Mouse (Mus musculus) urinary bladder, postnatal 36 days (tissue): Measurements from ENCODE around the gene Marcksl1.

Experiments used
- DNase-seq, 2 experiments: peaks; one replicate each; pipeline ENCODE4 v3.0.0; 2022; ENCODE audit warnings: low spot score in 2 of 2, mixed read lengths in 1 of 2

The Marcksl1 gene

DNA sequence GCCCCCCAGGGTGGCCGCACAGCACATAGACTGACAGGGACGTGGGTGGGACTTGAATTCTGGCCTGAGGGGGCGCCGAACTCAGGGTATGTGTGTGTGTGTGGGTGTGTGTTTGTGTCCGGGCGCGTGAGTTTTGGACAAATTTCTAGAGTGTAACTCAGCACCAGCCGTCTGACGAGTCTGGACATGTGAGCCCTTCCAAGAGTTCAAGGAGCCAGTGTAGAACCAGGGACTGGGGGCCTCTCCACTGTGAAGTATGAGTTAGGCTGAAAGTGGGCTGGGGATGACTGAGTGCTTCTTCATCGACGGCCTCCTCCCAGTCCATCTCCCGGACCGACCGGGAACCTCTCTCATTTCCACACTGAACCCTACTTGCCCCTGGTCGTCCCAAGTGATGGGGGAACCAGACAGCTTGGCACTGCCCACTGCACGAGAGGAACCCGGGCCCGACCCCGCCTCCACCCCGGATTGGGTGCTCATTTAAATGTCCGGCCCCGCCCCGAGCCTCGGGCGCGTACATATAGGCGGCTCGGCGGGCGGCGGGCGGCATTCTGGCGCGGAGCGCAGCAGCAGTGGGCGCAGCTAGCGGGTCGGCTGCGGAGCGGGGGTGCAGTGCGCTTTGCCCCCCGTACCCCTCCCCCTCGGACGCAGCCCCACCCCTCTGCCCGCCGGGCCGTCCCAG, at the start of gene Marcksl1:
Gene Marcksl1 (plus strand): TSS at position 496 of the 682 bp plus-strand sequence.
- DNase-seq, result peak; percentile 83 to 87

DNA sequence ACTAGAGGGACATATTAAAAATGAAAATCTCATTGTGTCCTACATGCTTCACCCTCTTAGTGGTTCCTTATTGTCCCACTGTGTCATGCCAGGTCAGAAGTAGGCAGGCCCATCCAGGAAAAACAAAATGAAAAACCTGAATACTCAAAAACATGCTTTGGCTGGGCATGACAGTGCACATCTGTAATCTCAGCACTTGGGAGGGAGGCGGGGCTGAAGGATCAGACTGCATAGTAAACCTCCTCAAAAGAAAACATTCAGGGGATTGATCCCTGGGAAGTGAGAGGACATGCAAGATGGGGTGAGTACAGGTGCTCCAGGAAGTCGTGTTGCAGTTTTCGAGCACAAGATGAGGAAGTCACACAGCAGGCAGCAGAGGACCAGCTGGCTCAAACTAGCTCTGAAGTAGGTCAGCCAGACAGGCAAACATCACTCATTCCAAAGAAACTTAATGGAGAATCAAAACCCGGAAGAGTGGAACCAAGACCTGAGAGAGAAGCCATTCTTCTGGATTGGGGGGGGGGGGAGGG, 49.0 kb upstream of the Marcksl1 start:
- DNase-seq, result no peak

DNA sequence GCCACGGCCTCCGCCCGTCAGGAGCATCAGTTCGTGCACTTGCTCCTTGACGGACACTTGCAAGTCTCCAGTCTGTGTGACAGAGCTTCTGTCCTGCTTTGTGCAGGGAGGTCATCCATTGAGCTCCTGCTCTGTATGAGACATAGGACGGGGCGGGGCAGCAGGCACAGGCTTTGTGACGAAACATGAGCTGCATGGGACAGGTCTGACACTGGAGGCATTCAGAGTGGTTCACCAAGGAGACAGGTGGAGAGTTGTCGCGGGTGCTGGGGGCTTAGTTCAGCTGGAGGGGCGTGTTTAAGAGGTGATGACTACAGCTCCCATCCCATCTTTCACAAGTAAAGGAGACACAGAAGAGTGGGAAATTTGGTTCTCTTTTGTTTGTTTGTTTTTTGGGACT, 37.3 kb upstream of the Marcksl1 start:
- no peak for DNase-seq

DNA sequence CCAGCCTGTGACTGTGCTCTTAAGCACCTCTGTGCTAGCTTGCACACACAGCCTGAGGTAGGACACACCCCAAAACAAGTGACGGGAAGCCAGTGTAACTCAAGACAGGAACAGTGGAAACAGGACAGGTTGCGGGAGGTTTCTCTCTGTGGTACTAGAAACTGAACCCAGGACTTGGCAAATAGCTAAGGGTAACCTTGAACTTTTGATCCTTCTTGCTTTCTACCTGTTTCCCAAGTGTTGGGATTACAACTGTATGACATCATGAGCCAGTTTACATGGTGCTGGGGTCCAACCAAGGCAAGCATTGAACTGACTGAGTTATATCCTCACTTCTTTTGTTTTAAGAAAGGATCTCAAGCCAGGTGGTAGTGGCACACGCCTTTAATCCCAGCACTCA, 33.5 kb upstream of the Marcksl1 start:
- no peak for DNase-seq

DNA sequence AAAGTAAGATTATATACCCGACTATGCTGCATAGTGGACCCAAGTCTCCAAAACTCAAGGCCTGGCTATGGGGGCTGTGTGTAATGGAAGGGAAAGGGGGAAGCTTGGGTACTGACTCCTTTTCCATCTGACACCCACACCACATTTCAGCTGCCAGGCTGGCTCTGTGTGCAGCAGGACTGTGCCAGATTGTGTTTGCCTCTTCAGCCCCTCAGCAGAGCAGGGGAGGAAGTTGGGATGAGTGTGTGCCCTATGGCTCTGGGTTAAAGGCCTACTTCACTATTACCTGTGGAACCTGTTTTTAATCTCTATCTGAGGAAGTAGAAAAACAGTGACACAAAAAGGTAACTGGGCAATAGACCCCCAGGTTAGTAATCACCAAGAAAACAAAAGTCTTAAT, 32.3 kb upstream of the Marcksl1 start:
- peak; percentile 34 to 39 for DNase-seq

DNA sequence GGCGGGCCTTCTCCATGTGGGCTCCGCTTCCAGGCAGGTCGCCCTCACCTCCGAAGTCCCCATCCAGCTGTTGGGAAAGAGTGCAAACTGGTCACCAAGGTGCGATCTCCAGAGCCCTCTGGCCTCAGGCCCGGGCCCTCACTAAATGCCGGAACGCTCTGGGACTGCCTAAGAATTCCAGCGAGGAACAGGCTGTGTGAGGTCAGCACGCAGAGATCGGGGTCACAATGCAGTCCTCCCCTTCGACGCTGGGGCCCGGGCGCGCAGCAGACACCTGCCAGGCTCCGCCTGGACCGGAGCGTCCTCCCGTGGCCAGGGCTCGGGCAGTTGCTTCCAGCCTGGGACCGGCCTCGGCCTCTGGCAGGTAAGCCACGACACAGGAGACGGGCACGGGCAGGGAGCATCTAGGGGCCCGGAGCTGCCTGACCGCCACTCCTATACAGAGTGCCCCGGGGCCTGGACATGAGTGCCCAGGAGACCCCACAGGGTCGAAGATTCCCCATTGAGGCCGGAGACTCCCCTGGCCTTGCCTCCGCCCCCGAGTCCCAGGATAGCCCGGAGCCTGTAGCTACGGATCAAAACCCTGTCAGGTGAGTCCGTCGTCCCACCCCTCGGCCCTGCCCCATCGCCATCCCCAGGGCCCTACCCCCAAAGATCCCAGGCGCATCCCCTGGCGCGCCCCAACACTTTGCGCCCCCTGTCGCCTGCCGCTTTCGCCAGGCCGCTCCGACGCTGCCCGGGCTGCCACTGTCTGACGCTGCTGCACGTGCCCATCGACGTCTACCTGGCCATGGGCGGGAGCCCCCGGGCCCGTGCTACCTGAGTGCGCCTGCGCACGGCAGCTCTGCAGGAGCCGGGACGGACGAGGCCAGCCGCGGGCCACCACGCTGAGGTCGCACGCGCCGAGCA, 22.2 kb upstream of the Marcksl1 start, which contains the start of the genes Tssk3 and Fam229a:
Gene Tssk3 (minus strand): TSS at position 51 of the 909 bp plus-strand sequence.
Gene Fam229a (plus strand): TSS at position 219 of the 909 bp plus-strand sequence.
- DNase-seq, result peak; percentile 59 to 69

DNA sequence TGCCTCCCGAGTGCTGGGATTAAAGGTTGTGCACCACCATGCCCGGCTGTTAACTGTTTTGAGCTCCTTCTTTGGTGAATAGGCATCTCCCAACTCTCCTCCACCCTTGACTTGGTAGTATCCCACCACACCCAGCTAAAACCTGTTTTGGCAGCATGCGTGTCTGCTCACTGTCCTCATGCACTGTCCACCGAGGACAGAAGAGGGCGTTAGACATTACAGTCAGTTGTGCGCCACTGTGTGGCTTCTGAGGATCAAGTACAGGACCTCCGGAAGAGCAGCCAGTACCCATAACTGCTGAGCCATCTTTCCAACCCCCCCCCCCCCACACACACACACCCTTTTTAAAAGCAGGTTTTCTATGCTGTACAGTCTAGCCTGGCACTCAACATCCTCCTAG, 18.7 kb upstream of the Marcksl1 start:
- no peak for DNase-seq

DNA sequence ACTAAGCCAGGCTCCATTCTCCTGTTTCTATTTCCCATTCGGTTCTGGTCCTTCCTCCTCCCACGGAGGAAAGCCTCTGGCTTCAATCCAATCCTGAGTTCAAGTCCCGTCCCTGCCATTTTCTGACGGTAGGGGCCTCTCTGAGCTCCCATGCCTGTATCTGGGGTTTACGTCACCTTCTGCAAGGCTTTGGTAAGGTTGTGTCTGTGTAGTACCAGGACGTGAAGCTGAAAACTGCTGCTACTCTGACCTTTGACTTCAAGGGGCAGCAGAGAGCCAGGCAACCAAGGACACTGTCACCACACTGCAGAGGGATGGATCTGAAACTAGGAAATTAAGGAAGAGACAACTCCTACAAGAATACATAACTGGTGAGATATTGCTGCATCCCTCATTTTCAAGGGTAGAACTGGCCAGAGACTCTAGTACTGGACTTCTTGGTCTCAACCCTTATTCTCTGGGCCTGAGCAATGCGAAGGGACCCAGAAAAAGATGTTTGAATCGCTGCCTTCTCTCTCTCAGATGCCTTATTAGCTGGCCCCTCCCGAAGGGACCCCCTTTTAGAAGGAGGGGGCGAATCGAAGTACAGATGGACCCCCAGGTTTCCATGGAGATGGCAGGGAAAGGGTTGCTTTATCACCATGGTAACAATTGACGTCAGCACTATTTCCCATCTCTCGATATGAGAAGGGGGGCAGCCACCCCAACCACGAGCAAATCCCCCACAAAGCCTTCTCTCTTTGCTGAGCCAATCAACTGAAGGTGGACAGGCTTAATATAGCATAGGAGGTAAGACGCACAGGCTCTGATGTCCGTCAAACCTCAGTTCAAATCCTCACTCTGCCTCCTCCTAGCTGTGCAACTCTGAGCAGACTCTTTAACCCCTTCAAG, 17.5 kb upstream of the Marcksl1 start:
- DNase-seq, result no peak

DNA sequence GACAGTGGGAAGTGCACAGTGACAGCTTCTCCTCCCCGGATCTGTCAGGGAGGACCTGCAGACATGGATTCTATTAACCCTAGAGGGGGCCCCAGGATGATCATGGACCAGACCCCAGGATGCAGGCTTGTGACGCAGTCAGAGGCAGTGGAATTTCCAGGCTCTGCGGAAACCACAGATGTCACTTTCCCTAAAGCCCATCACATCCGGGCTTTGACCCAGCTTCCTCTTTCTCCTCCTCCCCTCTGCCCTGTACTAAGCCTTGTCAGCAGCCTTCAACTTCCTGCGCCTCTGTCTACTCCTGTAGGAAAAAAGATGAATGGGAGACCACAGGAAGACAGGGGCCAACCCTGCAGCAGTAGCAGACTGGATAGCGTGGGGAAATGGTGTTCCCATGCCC, 16.8 kb upstream of the Marcksl1 start:
- no peak for DNase-seq

DNA sequence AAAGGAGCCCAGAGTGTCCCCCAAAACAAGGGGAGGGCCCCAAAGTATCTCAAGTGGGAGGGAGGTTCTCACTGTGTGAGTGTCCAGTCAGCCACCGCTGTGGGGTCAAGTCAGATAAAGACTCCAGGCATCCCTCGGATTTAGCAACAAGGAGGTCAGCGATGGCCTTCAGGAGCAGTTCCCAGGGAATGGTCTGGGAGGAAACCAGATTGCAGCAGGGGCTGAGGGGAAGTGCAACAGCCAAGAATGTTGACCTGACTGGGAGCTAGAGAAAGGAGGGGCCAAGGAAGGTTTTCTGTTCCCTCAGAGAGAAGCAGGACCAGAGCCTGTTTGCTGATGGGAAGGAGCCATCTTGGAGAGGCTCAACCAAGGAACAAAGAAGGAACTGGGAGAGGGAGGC, 14.4 kb upstream of the Marcksl1 start:
- no peak for DNase-seq

DNA sequence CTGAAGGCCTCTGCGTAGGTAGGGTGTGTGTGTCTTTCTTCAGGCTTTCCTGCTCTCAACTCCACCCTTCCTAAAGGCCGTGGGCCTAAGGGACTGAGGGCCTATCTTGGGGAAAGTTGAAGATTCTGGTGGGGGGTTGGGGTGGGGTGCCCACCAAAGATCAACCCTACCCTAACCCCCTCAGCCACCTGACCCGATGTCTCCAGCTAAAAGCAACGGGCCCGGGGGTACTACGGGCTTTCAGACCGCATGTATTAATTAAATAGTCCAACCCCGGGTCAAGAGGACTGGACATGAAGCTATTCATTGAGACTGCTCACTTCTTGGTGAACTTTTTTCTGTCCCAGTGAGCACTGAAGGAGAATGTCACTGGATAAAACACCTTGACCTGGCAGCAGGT, 13.4 kb upstream of the Marcksl1 start:
- DNase-seq, result no peak

DNA sequence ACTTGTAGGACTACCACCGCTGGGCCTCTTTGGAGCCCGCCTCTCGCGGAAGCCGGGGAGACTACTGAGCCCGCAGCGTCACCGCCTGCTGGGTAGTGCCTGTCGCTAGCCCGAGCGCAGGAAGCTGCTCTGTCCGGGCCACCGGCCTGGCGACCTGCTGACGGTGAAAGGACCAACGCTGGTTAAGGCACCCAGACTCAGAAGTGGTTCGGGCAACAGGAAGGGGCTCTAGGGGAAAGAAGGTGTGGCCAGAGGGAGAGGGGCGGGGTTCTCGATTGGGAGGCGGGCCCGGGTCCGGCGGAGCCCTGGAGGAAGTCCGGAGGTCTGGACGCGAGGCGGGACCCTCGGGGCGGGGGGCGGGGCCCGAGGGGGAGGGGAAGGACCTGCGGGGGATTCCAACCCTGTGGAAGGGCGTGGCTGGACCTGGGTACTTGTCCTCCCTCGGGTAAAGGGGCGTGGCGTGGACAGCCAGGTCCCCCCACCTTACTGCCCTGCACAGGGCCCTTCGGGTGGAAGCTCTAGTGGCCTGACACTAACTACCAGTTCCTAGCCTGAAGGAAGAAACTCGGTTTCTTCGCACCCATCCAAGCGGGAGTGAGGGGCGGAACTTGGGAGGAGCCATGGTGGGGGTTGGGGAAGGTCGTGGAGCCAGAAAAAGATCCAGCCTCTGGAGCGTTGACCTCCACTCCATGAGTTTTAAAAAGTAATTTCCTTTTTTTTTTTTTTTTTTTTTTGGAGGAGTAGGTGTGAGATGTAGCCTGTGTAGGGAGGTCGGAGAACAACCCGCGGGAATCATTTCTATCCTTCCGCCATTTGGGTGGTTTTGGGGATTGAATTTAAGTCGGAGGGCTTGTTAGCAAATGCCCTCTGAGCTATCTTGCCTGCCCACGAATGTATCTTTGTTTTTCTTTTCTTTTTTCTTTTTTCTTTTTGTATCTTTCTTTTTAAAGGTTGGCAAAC, 12.5 kb upstream of the Marcksl1 start:
- peak; percentile 89 to 91 for DNase-seq

DNA sequence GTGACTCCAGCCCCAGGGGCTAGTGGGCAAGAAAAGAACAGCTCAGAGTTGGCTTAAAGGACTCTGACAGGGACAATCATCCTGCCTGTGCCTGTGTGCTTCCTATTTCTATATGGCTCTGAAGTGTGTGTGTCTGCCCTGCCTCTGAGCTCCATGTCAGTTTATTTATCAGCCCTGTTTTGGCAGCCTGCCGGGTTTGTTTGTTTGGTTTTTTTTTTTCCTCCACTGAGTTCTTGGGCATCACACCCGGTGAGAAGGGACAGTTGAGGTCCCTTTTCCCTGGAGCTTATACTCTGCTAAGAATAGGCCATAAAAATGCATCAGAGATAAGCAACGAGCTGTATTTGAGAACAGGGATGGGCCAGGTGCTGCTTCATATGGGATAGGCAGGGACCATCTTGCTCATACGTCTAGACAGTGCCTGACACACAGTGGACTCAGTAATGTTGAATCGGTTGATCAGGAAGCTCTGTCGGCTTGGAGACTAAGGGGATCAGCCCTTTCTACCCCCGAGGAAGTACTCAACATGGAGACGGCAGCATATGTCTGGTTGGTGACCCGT, 11.0 kb upstream of the Marcksl1 start:
- DNase-seq, result peak in 1 of 2 experiments; percentile 22

DNA sequence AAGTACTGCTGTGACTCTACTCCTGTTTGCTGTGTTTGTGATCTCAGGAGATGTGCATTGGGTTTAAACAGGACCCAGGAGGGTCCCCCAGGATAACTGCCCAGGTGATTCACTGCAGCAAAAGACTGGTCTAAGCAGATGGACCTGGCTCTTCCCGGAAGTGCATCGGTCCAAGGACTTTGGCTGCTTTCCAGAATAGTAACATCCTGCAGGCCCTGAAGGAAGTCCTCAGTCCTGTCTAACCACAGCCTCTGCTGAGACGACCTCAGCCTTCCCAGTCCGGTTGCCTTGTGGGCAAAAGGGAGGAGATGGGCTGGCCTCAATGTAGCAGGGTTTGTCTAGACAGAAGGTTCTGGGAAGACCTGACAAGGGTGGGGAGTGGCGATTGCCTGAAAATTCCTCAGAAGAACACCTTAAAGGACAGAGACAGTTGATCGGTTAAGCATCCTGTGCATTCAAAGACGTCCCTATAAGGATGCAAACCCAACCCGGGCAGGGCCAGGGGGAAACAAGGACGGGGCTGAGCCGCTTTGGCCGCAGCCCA, 10.4 kb upstream of the Marcksl1 start:
- DNase-seq, result no peak

DNA sequence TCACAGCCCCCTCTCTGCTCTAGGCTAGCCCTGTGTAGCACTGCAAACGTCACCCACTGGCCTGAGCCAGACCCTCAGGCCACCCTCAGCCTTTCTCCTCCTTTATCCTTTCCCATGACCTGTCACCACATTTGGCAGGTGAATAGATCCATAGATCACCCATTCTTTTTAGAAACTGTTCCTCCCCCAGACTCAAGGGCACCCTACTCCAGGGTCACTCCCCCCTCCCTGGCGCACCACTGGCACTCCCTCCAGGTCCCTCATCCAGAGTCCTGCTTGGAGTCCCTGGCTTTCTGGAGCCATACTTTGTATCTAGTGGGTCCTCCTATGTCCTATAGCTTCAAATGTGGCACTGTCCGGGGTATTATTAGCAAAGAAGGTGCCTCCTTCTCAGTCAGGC, 7.9 kb upstream of the Marcksl1 start:
- no peak for DNase-seq

DNA sequence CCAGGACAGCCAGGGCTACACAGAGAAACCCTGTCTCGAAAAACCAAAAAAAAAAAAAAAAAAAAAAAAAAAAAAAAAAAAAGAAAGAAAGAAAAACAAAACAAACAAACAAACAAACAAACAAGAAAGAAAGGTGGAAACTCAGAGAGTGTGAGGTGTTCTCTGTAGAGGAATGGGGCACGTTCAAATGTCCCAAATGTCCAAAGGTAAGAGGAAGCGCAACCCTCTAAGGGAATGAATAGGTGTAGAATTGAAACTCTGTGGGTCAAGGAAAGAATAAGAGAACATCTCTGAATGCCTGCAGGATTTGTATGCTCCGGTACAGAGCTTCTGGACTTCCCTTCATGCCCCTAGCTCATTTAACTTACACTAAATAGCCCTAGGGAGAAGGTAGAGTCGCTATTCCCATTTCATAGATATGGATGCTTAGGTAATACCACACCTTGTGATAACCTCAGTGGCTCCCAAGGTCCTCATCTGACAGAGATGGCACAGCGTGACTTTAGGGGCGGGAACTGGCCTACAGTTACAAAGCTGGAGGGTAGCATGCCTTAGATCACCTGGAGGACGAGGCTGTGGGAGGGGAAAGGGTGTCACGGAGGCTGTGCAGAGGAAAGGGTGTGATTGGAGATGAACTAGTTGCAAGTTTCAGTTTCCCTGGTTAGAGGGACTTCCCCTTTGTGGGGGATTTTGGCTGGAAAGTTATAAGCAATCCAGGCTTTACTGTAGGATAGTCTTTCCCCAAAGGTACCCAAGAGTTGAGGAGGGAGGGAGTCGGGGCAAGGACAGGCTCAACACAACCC, 5.7 kb upstream of the Marcksl1 start:
- DNase-seq, result no peak

DNA sequence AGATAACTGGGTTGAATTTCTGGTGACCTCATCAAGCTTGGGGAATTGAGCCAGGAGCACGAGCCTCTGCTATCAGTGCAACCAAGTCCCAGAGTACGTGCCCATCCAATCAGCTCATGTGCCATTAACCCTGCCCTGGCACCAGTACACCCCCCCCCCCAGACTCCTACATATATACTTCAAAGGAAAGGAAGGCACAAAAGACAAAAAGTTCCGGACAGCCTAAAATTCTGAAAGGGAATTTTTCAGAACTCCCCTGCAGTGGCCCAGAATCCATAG, 5.2 kb upstream of the Marcksl1 start:
- no peak for DNase-seq

DNA sequence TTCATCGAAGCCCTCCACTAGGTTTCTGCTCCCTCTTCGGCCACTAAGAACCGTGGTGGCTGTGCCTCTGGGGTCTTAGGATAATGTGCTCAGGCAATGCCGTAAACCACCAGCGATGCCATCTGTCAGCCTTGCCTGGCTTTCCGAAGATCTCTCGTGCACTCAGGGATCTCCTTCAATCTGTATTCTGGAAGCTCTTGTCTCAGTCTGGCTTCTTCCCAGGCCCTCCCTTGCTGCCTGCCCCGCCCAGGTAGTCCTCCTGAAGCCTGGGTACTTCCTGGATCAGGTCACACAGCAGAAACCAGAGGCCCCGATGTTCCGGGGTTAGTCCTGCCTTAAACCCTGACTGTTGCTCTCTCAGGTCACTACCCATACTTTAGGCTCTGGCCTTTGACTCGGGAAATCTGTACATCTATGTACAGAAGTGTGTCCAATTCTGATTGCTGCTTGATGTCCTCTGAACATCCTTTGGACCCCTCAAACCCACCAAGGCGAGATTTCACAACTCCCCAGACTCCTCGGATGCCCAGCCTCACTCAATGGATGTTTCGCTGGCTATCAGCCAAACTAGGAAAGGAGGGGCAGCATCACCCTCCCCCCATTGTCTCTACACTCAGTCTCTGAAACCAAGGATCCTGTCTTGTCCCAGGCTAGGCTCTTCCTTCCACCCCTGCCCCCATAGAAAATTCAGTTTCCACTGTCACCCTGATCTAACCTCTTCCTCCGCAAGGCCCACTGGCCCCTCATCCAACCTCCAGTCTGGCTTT, 4.4 kb upstream of the Marcksl1 start:
- peak in 1 of 2 experiments; percentile 25 for DNase-seq
